Mouse (Mus musculus) G1E (cell line): ENCODE data around the gene Csnk1e. TPM values are rescaled to one million over a fixed set of nuclear protein-coding genes. Genes with fewer than 3 reads are reported as not detected.

ENCODE experiments used
- ATAC-seq: 2 replicates; pipeline ENCODE4 v1.8.0; 2016; ENCODE audit warnings: mild to moderate bottlenecking; ENCODE audit not compliant: insufficient number of reproducible peaks, poor library complexity, low FRiP score, severe bottlenecking; ENCODE audit errors: extremely low read depth
- DNase-seq: peaks from one replicate; pipeline ENCODE4 v3.0.0; 2012; ENCODE audit warnings: low spot score
- H3K27me3 ChIP-seq: 2 replicates; pipeline ENCODE4 v1.6.1; 2012; ENCODE audit warnings: mild to moderate bottlenecking, low read length, inconsistent platforms; ENCODE audit not compliant: insufficient read depth
- H3K36me3 ChIP-seq: replicated peaks from 2 replicates; pipeline ENCODE3; 2012; ENCODE audit warnings: mild to moderate bottlenecking, inconsistent platforms
- H3K4me1 ChIP-seq: 2 replicates; pipeline ENCODE4 v1.6.1; 2012; ENCODE audit warnings: low read depth, low read length, inconsistent platforms, mixed read lengths; ENCODE audit not compliant: insufficient read depth
- H3K4me3 ChIP-seq: 2 replicates; pipeline ENCODE4 v1.5.1; 2012; ENCODE audit warnings: low read depth, mild to moderate bottlenecking, inconsistent platforms, low read length, moderate library complexity, mixed read lengths
- H3K9me3 ChIP-seq: replicated peaks from 2 replicates; pipeline ENCODE4 v1.6.1; 2012; ENCODE audit warnings: inconsistent platforms
- CTCF ChIP-seq: IDR thresholded peaks from 2 replicates; pipeline ENCODE4 v1.5.1; 2012; ENCODE audit warnings: low read depth, low read length, inconsistent platforms, mixed read lengths
- GATA1 ChIP-seq: IDR thresholded peaks from 2 replicates; pipeline ENCODE4 v1.6.1; 2012; ENCODE audit warnings: borderline replicate concordance, low read length, inconsistent platforms, mixed read lengths
- GATA2 ChIP-seq: IDR thresholded peaks from 2 replicates; pipeline ENCODE4 v1.6.1; 2012; ENCODE audit warnings: low read depth, low read length, inconsistent platforms, borderline replicate concordance
- POLR2AphosphoS5 ChIP-seq: IDR thresholded peaks from 2 replicates; pipeline ENCODE4 v1.6.1; 2012; ENCODE audit warnings: low read depth, low read length, inconsistent platforms; ENCODE audit not compliant: insufficient replicate concordance
- TAL1 ChIP-seq: conservative IDR thresholded peaks from 2 replicates; pipeline ENCODE4 v1.6.1; 2012; ENCODE audit warnings: low read depth, low read length, inconsistent platforms, mixed read lengths
- polyA plus RNA-seq: library from polyadenylated mRNA; stranded (reverse); fragments of >175 nt; gene quantifications from 2 replicates; pipeline ENCODE4 v1.2.3, GENCODE M21; 2012
- total RNA-seq, 2 experiments: library from RNA; stranded (forward) in 1 of 2; stranded (reverse) in 1 of 2; fragments of 200-1000 nt in 1 of 2; fragments of >200 nt in 1 of 2; fragmentation: Nextera tagmentation in 1 of 2; gene quantifications; 2 replicates each; pipeline ENCODE4 v1.2.3; 2014 to 2017

The Csnk1e gene
- total and polyA plus RNA-seq, 3 experiments: 0.44 TPM; not detected in 2

GRCm38 (mm10) chr15:79439386-79439785, 16.0 kb downstream of the Csnk1e start:
- no peak overlapping the region for H3K4me3 ChIP-seq
- H3K36me3 ChIP-seq: no peaks in the 10 kb centered on the region
- H3K9me3 ChIP-seq: no peaks in the 10 kb centered on the region
- no peaks in the 10 kb centered on the region for H3K4me1 ChIP-seq
- TF ChIP-seq GATA2: no peak
- TF ChIP-seq TAL1: no peak
- TF ChIP-seq GATA1: no peak
- no peak for TF ChIP-seq POLR2AphosphoS5
- TF ChIP-seq CTCF: no peak
- ATAC-seq (no peak), DNase-seq (no peak)
- peaks cover 41% of the 10 kb centered on the region for H3K27me3 ChIP-seq

DNA sequence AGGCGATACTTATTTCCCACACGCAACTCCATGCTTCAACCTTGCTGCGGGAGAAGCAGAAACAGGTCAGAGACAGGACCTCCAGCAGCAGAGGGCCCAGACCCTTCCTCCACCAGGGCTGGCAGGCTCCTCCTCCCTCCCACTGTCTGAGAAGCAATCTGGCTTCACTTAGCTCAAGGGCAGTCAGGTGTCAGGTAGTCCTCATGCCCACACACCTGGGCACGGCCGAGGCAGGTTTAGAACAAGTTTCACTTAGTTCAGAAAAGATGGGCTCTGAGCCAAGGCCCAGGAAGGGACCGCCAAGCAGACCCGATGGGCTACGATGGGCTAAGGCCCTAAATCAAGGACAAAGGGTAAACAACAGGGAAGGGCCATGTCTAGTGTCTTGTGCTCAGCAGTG, 16.6 kb downstream of the Csnk1e start:
- no peak for DNase-seq
- H3K36me3 ChIP-seq: no peaks in the 10 kb centered on the region
- ATAC-seq: no peak

DNA sequence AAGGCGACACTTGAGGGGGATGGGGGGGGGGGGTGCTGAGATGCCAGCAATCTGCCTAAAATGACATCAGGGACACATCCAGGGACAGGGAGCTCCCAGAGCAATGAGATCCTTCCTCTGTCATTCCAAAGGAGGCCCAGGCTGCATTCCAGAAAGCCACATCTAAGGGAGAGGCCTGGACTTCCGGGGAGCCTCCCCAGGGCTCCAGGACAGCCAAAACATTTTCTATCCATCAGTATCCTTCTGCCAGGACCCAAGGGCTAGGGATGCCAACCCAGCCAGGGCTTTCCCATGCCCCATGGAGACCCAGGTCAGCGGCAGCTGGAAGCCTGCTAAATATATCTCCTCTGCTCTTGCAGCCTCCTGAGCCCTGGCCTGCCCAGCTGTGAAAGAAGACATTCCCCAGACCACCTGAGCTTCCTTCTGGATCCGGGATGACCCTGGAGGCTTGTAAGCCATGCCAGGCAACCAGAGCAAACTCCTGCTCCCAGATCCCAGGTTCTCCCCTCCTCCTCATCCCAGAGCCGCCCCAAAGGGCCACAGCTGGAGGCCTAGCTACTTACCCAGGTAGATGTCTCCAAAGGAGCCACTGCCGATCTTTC, 17.1 kb downstream of the Csnk1e start:
- DNase-seq: no peak
- no peaks in the 10 kb centered on the region for H3K4me1 ChIP-seq

More for the DNA sequence above, 16.6 kb downstream of the Csnk1e start:
- no peak overlapping the region for H3K4me3 ChIP-seq
- no peak for TF ChIP-seq TAL1
- no peak for TF ChIP-seq CTCF
- TF ChIP-seq POLR2AphosphoS5: no peak
- TF ChIP-seq GATA2: no peak
- TF ChIP-seq GATA1: no peak
- H3K9me3 ChIP-seq: no peaks in the 10 kb centered on the region
- no peaks in the 10 kb centered on the region for H3K4me1 ChIP-seq
- peaks cover 36% of the 10 kb centered on the region for H3K27me3 ChIP-seq

DNA sequence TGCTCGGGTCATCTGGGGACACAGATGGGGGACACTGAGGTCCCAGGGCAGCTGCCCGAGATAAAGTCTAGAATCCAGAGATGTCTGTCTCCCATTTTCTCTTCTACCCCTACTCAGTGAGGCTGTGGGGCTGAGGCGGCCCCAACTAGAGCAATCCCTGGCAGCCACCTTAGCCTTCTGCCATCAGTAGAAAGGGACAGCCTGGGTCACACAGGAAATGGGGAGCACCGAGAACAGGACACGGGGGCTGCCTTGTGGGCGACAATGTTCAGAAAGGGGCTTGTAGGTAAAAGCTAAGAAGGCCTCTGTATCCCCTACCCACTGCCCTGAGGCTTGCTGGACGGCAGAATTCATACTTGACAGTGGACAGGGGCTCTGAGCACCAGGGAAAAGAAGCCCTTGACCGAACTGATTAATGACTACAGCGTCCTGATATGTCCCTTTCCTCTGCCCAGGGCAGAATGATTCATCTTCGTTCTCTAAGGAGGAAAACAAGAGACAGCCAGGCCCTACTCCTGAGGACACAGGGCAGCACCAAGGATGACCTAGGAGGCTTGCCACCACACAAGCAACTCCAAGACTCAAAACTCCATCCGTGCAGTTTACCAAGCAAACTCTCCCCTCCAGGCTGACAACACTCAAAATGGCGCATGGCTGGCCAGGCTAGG, 17.7 kb downstream of the Csnk1e start:
- Histone ChIP-seq H3K36me3 (no peaks in the 10 kb centered on the region), H3K27me3 (peaks cover 28% of the 10 kb centered on the region), H3K9me3 (no peaks in the 10 kb centered on the region), H3K4me1 (no peaks in the 10 kb centered on the region), H3K4me3 (no peak overlapping the region)
- DNase-seq (no peak), ATAC-seq (no peak)
- TF ChIP-seq TAL1 (no peak), POLR2AphosphoS5 (no peak), GATA1 (no peak), GATA2 (no peak), CTCF (no peak)

More for the DNA sequence above, 17.1 kb downstream of the Csnk1e start:
- TF ChIP-seq GATA2 (no peak), GATA1 (no peak), POLR2AphosphoS5 (no peak), CTCF (no peak), TAL1 (no peak)
- no peaks in the 10 kb centered on the region for H3K9me3 ChIP-seq
- peaks cover 33% of the 10 kb centered on the region for H3K27me3 ChIP-seq
- H3K36me3 ChIP-seq: no peaks in the 10 kb centered on the region
- H3K4me3 ChIP-seq: no peak overlapping the region
- no peak for ATAC-seq

DNA sequence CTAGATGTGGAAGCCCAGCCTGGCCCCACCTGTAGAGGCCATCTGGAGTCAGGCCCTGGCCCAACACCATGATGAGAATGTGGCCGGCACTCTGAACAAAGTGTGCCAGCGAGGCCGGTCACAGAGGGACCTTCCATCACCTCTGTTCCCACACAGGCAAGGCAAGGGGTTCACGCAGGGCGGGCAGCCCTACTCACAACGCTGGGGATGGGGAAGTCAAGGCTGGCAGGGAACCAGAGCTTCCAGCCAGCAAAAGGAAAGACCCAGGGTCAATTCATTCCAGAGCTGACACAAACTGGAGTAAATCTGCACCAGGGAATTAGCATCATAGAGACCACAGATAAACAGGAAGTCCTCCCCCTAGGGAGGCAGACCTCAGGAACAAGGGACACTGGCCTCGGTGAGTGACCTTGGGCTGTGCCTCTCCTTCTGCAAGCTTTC, 18.9 kb downstream of the Csnk1e start:
- ATAC-seq (no peak), DNase-seq (no peak)
- no peaks in the 10 kb centered on the region for H3K36me3 ChIP-seq
- H3K4me3 ChIP-seq: no peak overlapping the region
- H3K4me1 ChIP-seq: no peaks in the 10 kb centered on the region
- H3K9me3 ChIP-seq: no peaks in the 10 kb centered on the region
- H3K27me3 ChIP-seq: peaks cover 24% of the 10 kb centered on the region
- TF ChIP-seq TAL1: no peak
- no peak for TF ChIP-seq CTCF
- no peak for TF ChIP-seq POLR2AphosphoS5
- no peak for TF ChIP-seq GATA2
- TF ChIP-seq GATA1: no peak

GRCm38 (mm10) chr15:79435191-79435671, 20.1 kb downstream of the Csnk1e start:
- peaks cover 17% of the 10 kb centered on the region for H3K27me3 ChIP-seq
- H3K4me3 ChIP-seq: no peak overlapping the region
- H3K36me3 ChIP-seq: no peaks in the 10 kb centered on the region
- no peak for ATAC-seq
- TF ChIP-seq POLR2AphosphoS5 (no peak), CTCF (no peak), TAL1 (no peak), GATA1 (no peak), GATA2 (no peak)
- H3K4me1 ChIP-seq: no peaks in the 10 kb centered on the region
- no peaks in the 10 kb centered on the region for H3K9me3 ChIP-seq
- no peak for DNase-seq
